Mouse (Mus musculus) embryonic facial prominence, embryonic 14.5 days (tissue): ENCODE data around the gene Cpt1b. TPM values are rescaled to one million over a fixed set of nuclear protein-coding genes. Genes with fewer than 3 reads are reported as not detected.

ENCODE experiments used
- ATAC-seq: fragments of 200-750 bp; cut with Nextera tagmentation; 2 replicates; pipeline ENCODE4 v1.8.0; 2017; ENCODE audit warnings: low read depth, moderate number of reproducible peaks, moderate TSS enrichment
- DNase-seq: peaks from one replicate; pipeline ENCODE4 v3.0.0-alpha.2; 2015; ENCODE audit warnings: low spot score
- H3K27ac ChIP-seq: fragments of 300-500 bp; sonication (generic); replicated peaks from 2 replicates; pipeline ENCODE4 v1.5.1; 2014; ENCODE audit warnings: low read depth, mild to moderate bottlenecking, low read length, moderate library complexity
- H3K27me3 ChIP-seq: fragments of 300-500 bp; sonication (generic); replicated peaks from 2 replicates; pipeline ENCODE4 v1.6.1; 2014; ENCODE audit warnings: low read length; ENCODE audit not compliant: control insufficient read depth, insufficient read depth
- H3K36me3 ChIP-seq: fragments of 300-500 bp; sonication (generic); 2 replicates; pipeline ENCODE4 v1.6.1; 2014; ENCODE audit warnings: low read length, mixed read lengths; ENCODE audit not compliant: control insufficient read depth, insufficient read depth
- H3K4me1 ChIP-seq: fragments of 300-500 bp; sonication (generic); 2 replicates; pipeline ENCODE4 v1.6.1; 2014; ENCODE audit warnings: antibody characterized with exemption, low read length; ENCODE audit not compliant: control insufficient read depth, insufficient read depth
- H3K4me2 ChIP-seq: fragments of 300-500 bp; sonication (generic); 2 replicates; pipeline ENCODE4 v1.6.1; 2014; ENCODE audit warnings: low read depth, mild to moderate bottlenecking, low read length, moderate library complexity, mixed read lengths
- H3K4me3 ChIP-seq: fragments of 300-500 bp; sonication (generic); 2 replicates; pipeline ENCODE4 v1.5.1; 2014; ENCODE audit warnings: low read depth, mild to moderate bottlenecking, low read length
- H3K9ac ChIP-seq: fragments of 300-500 bp; sonication (generic); 2 replicates; pipeline ENCODE4 v1.6.1; 2014; ENCODE audit warnings: low read depth, mild to moderate bottlenecking, low read length, moderate library complexity, mixed read lengths
- H3K9me3 ChIP-seq: fragments of 300-500 bp; sonication (generic); 2 replicates; pipeline ENCODE4 v1.6.1; 2016; ENCODE audit warnings: low read length; ENCODE audit not compliant: control insufficient read depth
- WGBS: fragments of 180-500 bp; shearing (Covaris S2); extraction: QIAGEN DNeasy Blood & Tissue Kit; methylation state at CpG from one replicate; pipeline ENCODE4 v1.1.7; 2014; 5-methylcytosine and 5-hydroxymethylcytosine counted together
- polyA plus RNA-seq: library from polyadenylated mRNA; unstranded; fragments of >200 nt; fragmentation: Nextera tagmentation; extraction: Ambion mirVana; gene quantifications from 2 replicates; pipeline ENCODE4 v1.2.1, GENCODE M21; 2014

Gene Cpt1b
- polyA plus RNA-seq, 1 experiment from 2014 or later = 7.7 TPM

DNA sequence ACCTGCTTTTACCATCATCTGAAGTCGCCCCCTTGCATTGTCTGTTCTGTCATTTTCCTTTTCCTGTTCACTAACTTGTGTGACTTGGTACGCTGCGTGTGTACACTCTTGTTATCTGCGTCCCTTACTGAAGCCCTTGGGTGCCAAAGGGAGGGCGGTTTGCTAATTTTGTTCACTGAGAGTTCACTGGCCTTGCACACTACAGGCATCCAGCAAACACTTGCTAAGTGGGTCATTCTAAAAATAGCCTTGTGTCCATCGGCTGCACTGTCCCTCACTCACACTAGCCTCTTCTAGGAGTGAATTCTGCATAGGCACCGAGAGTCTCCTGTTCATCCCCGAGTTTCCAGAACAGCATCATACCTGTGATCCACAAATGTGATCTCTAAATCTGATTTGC lies 10.4 kb downstream of the Cpt1b start:
- no peaks in the 10 kb centered on the region for H3K27me3 ChIP-seq
- no peak overlapping the region for H3K9ac ChIP-seq
- H3K27ac ChIP-seq = no peak overlapping the region
- DNase-seq (no peak), ATAC-seq (no peak)
- 85% methylated on average over 8 of the region's 8 CpGs for WGBS
- H3K4me2 ChIP-seq = no peak overlapping the region
- H3K4me3 ChIP-seq = no peak overlapping the region
- peaks cover 8% of the 10 kb centered on the region; the same call in 1 of the 2 replicates for H3K36me3 ChIP-seq
- no peaks in the 10 kb centered on the region for H3K4me1 ChIP-seq
- no peaks in the 10 kb centered on the region for H3K9me3 ChIP-seq

DNA sequence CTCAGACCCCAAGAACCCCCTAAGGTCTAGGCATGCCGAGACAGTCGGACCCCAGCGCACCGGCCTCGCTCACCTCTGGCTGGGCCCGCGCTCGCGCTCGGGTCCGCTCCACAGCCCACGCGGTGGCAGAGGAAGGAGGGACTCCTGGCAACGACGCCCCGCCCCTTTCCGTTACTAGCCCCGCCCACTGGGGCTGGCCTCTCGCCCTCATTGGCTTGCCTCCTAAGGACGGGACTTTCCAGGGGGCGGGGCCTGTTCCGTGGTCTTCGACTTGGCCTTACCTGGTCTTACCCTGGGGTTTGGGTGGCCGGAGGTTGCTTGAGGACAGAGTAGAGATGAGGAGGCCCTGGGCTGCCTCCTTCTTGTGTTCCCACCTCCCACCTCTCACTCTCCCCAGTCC lies 15.5 kb downstream of the Cpt1b start, which contains the start of gene Syce3:
Gene Syce3 (minus strand): TSS at position 386 of the 400 bp plus-strand sequence.
- H3K27ac ChIP-seq = no peak within 1 kb of the TSS
- no peaks in the 10 kb centered on the region for H3K4me1 ChIP-seq
- H3K27me3 ChIP-seq = no peaks in the 10 kb centered on the region
- no peaks in the 10 kb centered on the region for H3K36me3 ChIP-seq
- H3K9ac ChIP-seq = no peak within 1 kb of the TSS
- ATAC-seq = no peak
- H3K4me3 ChIP-seq = no peak within 1 kb of the TSS
- no peak for DNase-seq
- H3K4me2 ChIP-seq = no peak within 1 kb of the TSS
- 81% methylated on average over 11 of the region's 24 CpGs for WGBS
- H3K9me3 ChIP-seq = peaks cover 10% of the 10 kb centered on the region; the same call in 1 of the 2 replicates

DNA sequence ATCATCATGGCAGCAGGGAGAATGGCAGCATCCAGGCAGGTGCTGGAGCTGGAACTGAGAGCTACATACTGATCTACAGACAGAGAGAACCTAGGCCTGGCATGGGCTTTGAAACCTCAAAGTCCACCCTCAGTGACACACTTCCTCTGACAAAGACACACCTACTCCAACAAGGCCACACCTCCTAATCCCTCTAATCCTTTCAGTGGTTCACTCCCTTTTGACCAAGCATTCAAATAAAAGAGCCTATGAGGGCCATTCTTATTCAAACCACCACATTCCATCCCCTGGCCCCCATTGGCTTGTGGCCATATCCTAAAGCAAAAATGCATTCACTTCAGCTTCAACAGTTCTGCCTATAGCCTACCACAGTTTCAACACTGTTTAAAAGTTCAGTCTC lies 19.0 kb downstream of the Cpt1b start:
- H3K4me2 ChIP-seq = no peak overlapping the region
- ATAC-seq (no peak), DNase-seq (no peak)

DNA sequence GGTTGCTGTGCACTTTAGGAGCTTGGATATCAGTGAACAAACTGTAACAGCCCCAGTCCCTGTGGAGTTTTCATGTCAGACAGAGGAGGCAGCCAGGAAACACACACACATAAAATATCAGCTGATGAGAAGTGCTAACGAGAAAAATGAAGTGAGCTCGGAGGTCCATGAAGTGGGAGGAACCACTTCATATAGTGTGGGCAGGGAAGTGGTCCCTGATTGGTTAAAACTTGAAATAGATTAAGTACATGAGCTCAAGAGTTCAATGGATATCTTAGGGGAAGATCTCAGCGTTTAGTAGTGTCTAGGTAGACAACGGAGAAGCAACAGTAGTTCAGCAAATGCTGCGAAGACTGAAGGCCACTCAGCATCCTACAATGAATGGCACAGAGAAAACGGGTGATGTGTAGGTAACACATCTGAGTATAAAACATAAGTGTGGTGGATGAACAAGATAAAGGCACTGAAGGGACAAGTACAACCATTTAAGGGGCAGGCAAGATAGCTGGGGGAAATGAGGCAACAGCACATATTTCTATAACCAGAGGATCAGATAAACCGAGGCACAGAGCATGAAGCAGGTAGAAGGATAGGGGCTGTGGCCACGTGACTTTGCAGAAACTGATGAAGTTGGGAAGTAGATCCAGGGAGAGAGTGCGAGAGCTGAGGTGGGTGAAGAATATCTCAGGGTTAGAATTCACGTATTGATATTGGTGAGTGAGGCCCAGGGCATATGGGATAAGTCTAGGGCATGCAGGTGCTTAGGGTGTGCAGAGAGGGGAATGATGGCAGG lies 20.6 kb downstream of the Cpt1b start:
- H3K27ac ChIP-seq = no peak overlapping the region
- H3K4me3 ChIP-seq = no peak overlapping the region
- no peak overlapping the region for H3K9ac ChIP-seq
- H3K4me1 ChIP-seq = no peaks in the 10 kb centered on the region
- no peak for ATAC-seq
- H3K9me3 ChIP-seq = peaks cover 10% of the 10 kb centered on the region; the same call in 1 of the 2 replicates
- no peaks in the 10 kb centered on the region for H3K36me3 ChIP-seq
- DNase-seq = no peak
- 79% methylated on average over 10 of the region's 10 CpGs for WGBS
- no peaks in the 10 kb centered on the region for H3K27me3 ChIP-seq
- H3K4me2 ChIP-seq = no peak overlapping the region

More for the DNA sequence above, 19.0 kb downstream of the Cpt1b start:
- H3K9me3 ChIP-seq = peaks cover 10% of the 10 kb centered on the region; the same call in 1 of the 2 replicates
- H3K4me3 ChIP-seq = no peak overlapping the region
- no peaks in the 10 kb centered on the region for H3K27me3 ChIP-seq
- no peak overlapping the region for H3K9ac ChIP-seq
- H3K4me1 ChIP-seq = no peaks in the 10 kb centered on the region
- no peaks in the 10 kb centered on the region for H3K36me3 ChIP-seq
- H3K27ac ChIP-seq = no peak overlapping the region

DNA sequence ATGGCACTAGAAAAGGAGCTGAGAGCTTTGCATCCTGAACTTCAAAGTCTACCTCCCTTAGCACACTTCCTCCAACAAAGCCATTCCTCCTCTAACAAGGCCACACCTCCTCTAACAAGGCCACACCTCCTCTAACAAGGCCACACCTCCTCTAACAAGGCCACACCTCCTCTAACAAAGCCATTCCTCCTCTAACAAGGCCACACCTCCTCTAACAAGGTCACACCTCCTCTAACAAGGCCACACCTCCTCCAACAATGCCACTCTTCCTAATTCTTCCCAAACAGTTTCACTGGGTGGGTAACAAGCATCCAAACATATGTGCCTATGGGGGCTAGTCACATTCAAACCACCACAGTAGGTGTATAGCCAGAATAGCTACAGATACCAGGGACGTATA lies 23.2 kb downstream of the Cpt1b start:
- no peaks in the 10 kb centered on the region for H3K36me3 ChIP-seq
- WGBS = 92% methylated on average over 1 of the region's 1 CpGs
- no peak overlapping the region for H3K27ac ChIP-seq
- H3K4me2 ChIP-seq = no peak overlapping the region
- no peaks in the 10 kb centered on the region for H3K27me3 ChIP-seq
- no peak for DNase-seq
- H3K4me3 ChIP-seq = no peak overlapping the region
- H3K4me1 ChIP-seq = no peaks in the 10 kb centered on the region
- no peak for ATAC-seq
- 0 out of 2 replicates have a peak, but pooled peaks cover 5% of the 10 kb centered on the region for H3K9me3 ChIP-seq
- no peak overlapping the region for H3K9ac ChIP-seq

DNA sequence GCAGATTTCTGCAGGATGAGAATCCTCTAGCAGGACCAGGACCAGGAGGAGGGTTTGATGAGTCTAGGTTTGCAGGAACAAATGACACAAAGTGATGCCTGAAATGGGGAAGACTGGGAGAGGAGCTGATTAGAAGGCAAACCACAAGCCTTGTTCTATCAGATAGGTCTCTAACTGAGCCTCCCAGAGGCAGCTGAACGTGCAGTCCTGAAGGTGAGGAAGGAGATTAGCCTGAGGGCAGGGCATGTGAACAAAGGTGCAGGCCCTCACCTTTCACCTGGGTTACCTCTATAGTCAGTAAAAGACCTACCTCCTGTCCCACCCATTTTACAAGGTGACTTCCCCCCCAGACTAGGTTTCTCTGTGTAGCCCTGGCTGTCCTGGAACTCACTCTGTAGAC lies 25.9 kb downstream of the Cpt1b start:
- H3K4me3 ChIP-seq = no peak overlapping the region
- 50% methylated on average over 1 of the region's 1 CpGs for WGBS
- no peaks in the 10 kb centered on the region for H3K4me1 ChIP-seq
- no peaks in the 10 kb centered on the region for H3K27me3 ChIP-seq
- H3K36me3 ChIP-seq = no peaks in the 10 kb centered on the region
- no peak overlapping the region for H3K4me2 ChIP-seq
- no peaks in the 10 kb centered on the region for H3K9me3 ChIP-seq
- ATAC-seq = no peak
- H3K27ac ChIP-seq = no peak overlapping the region
- no peak for DNase-seq
- no peak overlapping the region for H3K9ac ChIP-seq

DNA sequence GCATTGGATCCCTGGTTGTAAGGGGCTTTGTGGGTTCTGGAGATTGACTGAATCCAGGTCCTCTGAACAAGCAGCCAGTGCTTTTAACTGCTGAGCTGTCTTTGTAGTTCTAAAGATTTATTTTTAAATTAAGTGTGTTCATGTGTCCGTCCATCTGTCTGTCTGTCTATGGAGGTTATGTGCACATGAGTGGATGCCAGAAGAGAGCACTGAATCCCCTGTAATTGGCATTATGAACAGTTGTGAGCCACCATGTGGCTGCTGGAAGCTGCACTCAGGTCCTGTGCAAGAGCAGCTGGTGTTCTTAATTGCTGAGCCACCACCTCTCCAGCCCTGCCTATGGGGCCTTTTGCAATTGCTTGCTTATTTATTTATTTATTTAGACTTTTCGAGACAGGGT lies 27.5 kb downstream of the Cpt1b start:
- DNase-seq (peak; percentile 6), ATAC-seq (no peak)
- H3K9me3 ChIP-seq = no peaks in the 10 kb centered on the region
- no peaks in the 10 kb centered on the region for H3K36me3 ChIP-seq
- H3K9ac ChIP-seq = no peak overlapping the region
- H3K4me2 ChIP-seq = no peak overlapping the region
- no peaks in the 10 kb centered on the region for H3K4me1 ChIP-seq
- H3K27me3 ChIP-seq = no peaks in the 10 kb centered on the region
- H3K4me3 ChIP-seq = no peak overlapping the region
- no peak overlapping the region for H3K27ac ChIP-seq
- WGBS = 70% methylated on average over 2 of the region's 2 CpGs

DNA sequence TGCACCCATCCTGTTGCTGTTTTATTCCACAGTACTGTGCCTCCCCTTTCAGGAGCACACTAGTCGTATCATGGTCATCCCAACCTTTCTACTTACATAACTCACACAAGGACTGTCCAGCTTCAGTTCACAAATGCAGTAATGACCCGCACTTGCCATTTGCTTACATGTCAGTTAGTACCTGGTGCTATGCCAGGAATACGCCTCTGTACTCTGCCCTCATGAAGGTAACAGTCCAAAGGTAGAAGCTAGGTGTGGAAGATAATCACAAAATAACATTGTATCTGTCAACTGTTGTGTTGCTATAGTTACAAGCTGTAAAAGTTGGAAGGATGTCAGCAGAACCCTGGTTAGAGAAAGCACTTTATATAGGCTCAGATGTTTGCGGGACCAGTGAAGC lies 28.8 kb downstream of the Cpt1b start:
- 89% methylated on average over 4 of the region's 4 CpGs for WGBS
- H3K27me3 ChIP-seq = no peaks in the 10 kb centered on the region
- ATAC-seq = no peak

DNA sequence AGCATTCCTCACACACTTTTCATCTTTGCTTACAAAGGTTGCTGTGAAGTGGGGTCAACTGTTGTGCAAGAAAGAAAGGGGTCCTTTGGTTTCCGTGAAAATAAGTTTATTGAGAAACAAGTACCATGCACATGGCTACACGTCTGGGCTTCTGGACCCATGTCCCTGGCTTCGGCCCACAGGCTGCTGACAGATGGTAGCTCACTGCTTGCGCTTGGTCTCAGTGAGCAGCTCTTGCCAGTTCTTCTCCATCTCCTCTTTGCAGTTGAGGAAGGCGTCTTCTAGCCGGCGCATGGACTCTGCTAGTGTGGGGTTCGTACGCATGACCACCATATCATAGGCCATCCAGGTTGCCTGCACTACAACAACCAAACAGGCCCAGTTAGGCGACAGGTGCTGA lies 35.6 kb downstream of the Cpt1b start:
- DNase-seq (no peak), ATAC-seq (no peak)
- WGBS = 90% methylated on average over 10 of the region's 10 CpGs
- Histone ChIP-seq H3K4me2 (no peak overlapping the region), H3K9ac (no peak overlapping the region), H3K4me3 (no peak overlapping the region), H3K36me3 (no peaks in the 10 kb centered on the region), H3K27me3 (no peaks in the 10 kb centered on the region), H3K27ac (no peak overlapping the region), H3K9me3 (no peaks in the 10 kb centered on the region), H3K4me1 (no peaks in the 10 kb centered on the region)

More for the DNA sequence above, 28.8 kb downstream of the Cpt1b start:
- H3K36me3 ChIP-seq = no peaks in the 10 kb centered on the region
- H3K4me1 ChIP-seq = no peaks in the 10 kb centered on the region
- H3K9ac ChIP-seq = no peak overlapping the region
- no peak overlapping the region for H3K4me2 ChIP-seq
- H3K9me3 ChIP-seq = no peaks in the 10 kb centered on the region
- no peak for DNase-seq
- H3K27ac ChIP-seq = no peak overlapping the region
- no peak overlapping the region for H3K4me3 ChIP-seq
